ENCODE assay signal across 8 mouse cellular contexts in the genomic region with DNA sequence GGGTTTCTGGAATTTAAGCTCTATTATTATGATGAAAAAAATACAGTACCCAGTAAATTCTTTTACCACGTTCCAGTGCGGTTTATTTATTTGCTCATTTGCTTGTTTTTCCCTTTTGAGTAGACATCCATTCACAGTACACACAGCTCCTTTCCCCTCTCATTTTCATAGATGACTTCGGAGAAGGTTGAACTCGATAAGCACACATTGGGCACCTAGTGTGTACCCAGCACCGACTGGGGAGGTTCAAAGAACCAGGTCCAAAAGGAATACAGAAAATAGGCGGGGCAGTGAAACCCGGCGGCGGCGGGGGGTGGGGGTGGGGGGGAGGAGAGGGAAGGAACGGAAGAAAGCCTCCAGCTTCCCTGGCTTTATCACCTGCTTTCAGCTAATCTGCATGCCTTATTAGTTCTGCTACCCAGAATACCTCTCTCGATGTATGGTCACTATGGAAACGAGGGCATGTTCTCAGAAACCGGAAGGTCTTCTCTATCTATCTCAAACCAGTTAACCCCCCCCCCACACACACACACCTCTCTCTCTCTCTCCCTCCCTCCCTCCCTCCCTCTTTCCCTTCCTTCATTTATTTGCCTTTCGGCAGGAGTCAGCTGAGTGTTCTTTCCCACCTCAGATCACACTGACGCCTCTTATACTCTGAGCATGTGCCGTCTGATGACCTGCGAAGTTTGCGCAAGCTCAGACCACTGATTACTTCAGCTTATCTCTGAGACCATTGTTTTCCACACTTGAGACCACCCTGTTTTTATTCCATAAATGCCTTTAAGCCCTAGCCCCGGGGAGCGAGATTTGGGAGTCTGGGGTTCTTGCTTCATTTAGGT. TPM values are rescaled to one million over a fixed set of nuclear protein-coding genes. Genes with fewer than 3 reads are reported as not detected.
DNase-seq lines count a peak whose midpoint lies in the region; ATAC-seq and TF ChIP-seq lines count a peak whose summit lies in the region.

No protein-coding gene starts in this region.

- H3K9me3 ChIP-seq in forebrain, embryonic 10.5 days = no peaks in the 10 kb centered on the region
- no peaks in the 10 kb centered on the region for H3K9me3 ChIP-seq in hindbrain, embryonic 10.5 days
- no peaks in the 10 kb centered on the region for H3K9me3 ChIP-seq in midbrain, embryonic 13.5 days

- peak; percentile 88 for ATAC-seq in midbrain, embryonic 13.5 days
- ATAC-seq in cerebellum, adult (ENCODE audit: insufficient number of reproducible peaks, low FRiP score, low TSS enrichment) = no peak

- no peaks in the 10 kb centered on the region for H3K36me3 ChIP-seq in forebrain, embryonic 10.5 days (replicated peaks)
- no peaks in the 10 kb centered on the region for H3K36me3 ChIP-seq in hindbrain, embryonic 10.5 days
- no peaks in the 10 kb centered on the region for H3K36me3 ChIP-seq in midbrain, embryonic 13.5 days

- H3K4me3 ChIP-seq in left cerebral cortex, adult 2 months = peak overlapping the region; percentile 7; the same call in 1 of the 2 replicates
- H3K4me3 ChIP-seq in forebrain, embryonic 10.5 days = peak overlapping the region; percentile 27; the same call in 1 of the 2 replicates
- H3K4me3 ChIP-seq in hindbrain, embryonic 10.5 days = peak overlapping the region; percentile 28
- H3K4me3 ChIP-seq in midbrain, embryonic 13.5 days (replicated peaks) = peak overlapping the region; percentile 15

- TF ChIP-seq CTCF in left cerebral cortex, adult 2 months (IDR thresholded peaks at IDR 0.05) = no peak

- H3K9ac ChIP-seq in midbrain, embryonic 13.5 days (replicated peaks) = no peak overlapping the region; the same call in 1 of the 2 replicates

- 44% methylated on average over 21 of the region's 21 CpGs for WGBS in forebrain, embryonic 10.5 days
- WGBS in hindbrain, embryonic 10.5 days = 38% methylated on average over 21 of the region's 21 CpGs
- WGBS in midbrain, embryonic 13.5 days = 25% methylated on average over 21 of the region's 21 CpGs

- H3K27ac ChIP-seq in left cerebral cortex, adult 2 months = no peak overlapping the region
- peak overlapping the region; percentile 30; the same call in 1 of the 2 replicates for H3K27ac ChIP-seq in forebrain, embryonic 10.5 days
- peak overlapping the region; percentile 40; the same call in 1 of the 2 replicates for H3K27ac ChIP-seq in hindbrain, embryonic 10.5 days
- H3K27ac ChIP-seq in midbrain, embryonic 13.5 days = peak overlapping the region; percentile 62

- DNase-seq in left cerebral cortex, adult 2 months (ENCODE audit: extremely low spot score in 1 of 2, low spot score in 2 of 2) = no peak
- no peak for DNase-seq in left cerebral cortex, adult 9 months (ENCODE audit: low spot score in 2 of 2)
- no peak for DNase-seq in forebrain, embryonic 10.5 days (ENCODE audit: extremely low spot score, low spot score)
- no peak for DNase-seq in hindbrain, embryonic 10.5 days (ENCODE audit: low spot score)
- DNase-seq in left cerebral cortex, adult 18-20 months (ENCODE audit: low spot score in 2 of 2) = no peak
- no peak for DNase-seq in right cerebral cortex, postnatal 25 days

- intact Hi-C loops in left cerebral cortex, adult 2 months (cut with DNase I) = no loop called here

- peaks cover 38% of the 10 kb centered on the region for H3K4me1 ChIP-seq in forebrain, embryonic 10.5 days
- peaks cover 38% of the 10 kb centered on the region for H3K4me1 ChIP-seq in hindbrain, embryonic 10.5 days (replicated peaks)
- H3K4me1 ChIP-seq in midbrain, embryonic 13.5 days (replicated peaks) = peaks cover 30% of the 10 kb centered on the region

- H3K4me2 ChIP-seq in midbrain, embryonic 13.5 days (replicated peaks) = peak overlapping the region; percentile 48

- H3K27me3 ChIP-seq in forebrain, embryonic 10.5 days (ENCODE audit: poor library complexity, severe bottlenecking) = no peaks in the 10 kb centered on the region; the same call in 1 of the 2 replicates
- H3K27me3 ChIP-seq in hindbrain, embryonic 10.5 days (ENCODE audit: insufficient read depth, poor library complexity, severe bottlenecking) = no peaks in the 10 kb centered on the region
- H3K27me3 ChIP-seq in midbrain, embryonic 13.5 days = no peaks in the 10 kb centered on the region

RNA-seq across cellular contexts. Expression of gene Map1b, which starts 25.3 kb away (rescaled TPM):
- total RNA-seq in left cerebral cortex, adult 2 months (2021) = 100 to 1,000 TPM; 630 to 695 TPM
- polyA plus RNA-seq in forebrain, embryonic 10.5 days (2016; fragmentation: Nextera tagmentation; extraction: Ambion mirVana) = 403 and 460 TPM in 2 replicates
- polyA plus RNA-seq in hindbrain, embryonic 10.5 days (2016; fragmentation: Nextera tagmentation; extraction: Ambion mirVana) = 743 and 1,096 TPM in 2 replicates
- polyA plus RNA-seq in midbrain, embryonic 13.5 days (2015; fragmentation: Nextera tagmentation; extraction: Ambion mirVana) = 2,051 and 2,103 TPM in 2 replicates
- 100 to 1,000 TPM; 597 to 612 TPM for total RNA-seq in left cerebral cortex, adult 18-20 months (2021)
